Mouse (Mus musculus): ENCODE results near the gene Dhrs13. TPM values are rescaled to one million over a fixed set of nuclear protein-coding genes. Genes with fewer than 3 reads are reported as not detected.

Gene Dhrs13
- 4.4 and 5.2 TPM in 2 replicates for polyA plus RNA-seq (2015; fragmentation: Nextera tagmentation; extraction: Ambion mirVana)

DNA sequence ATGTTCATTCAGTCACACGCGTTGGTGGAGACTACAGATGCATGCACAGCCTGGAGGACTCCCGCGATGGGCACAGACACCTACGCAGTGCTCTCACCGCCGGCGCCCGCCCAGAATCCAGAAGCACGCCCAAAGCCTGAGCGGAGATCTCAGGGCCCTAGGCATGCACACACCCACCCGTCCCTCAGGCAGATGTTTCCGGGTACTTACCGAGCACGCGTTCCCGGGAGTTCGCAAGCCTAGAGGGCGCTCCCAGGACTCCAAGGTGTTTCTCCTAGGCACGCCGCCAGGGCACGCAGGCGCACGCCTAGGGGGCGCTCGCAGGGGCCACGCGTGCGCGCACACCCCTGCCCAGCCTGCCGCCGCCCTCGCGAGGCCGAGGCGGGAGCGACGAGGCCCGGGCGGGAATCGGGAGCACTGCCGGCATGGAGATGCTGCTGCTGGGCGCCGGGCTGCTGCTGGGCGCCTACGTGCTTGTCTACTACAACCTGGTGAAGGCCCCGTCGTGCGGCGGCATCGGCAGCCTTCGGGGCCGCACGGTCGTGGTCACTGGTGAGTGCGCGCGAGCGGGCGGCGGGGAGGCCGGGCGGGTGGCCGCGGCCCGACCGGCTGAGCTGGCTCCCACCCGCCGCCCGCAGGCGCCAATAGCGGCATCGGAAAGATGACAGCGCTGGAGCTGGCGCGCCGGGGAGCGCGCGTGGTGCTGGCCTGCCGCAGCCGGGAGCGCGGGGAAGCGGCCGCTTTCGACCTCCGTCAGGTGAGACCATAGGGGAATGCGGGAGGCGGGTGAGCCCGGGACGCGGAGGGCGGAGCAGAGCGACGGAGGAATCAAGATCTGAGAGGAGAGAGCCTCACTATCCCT is at the start of gene Dhrs13:
Dhrs13 (plus strand) TSS at position 334 of the 862 bp plus-strand sequence.
- H3K4me3 ChIP-seq (ENCODE audit: low read depth, low read length) = peak within 1 kb of the TSS; percentile 62
- peak within 1 kb of the TSS; percentile 97 for H3K4me2 ChIP-seq (replicated peaks; ENCODE audit: low read depth)
- no peaks in the 10 kb centered on the region for H3K27me3 ChIP-seq (replicated peaks; ENCODE audit: control insufficient read depth, insufficient read depth, low read length)
- peak within 1 kb of the TSS; percentile 70 for H3K27ac ChIP-seq (ENCODE audit: low read depth, low read length)
- ATAC-seq = peak; percentile 93
- TF ChIP-seq CTCF (IDR thresholded peaks at IDR 0.05; ENCODE audit: low read depth) = peak; percentile 96
- H3K9ac ChIP-seq (ENCODE audit: low read depth, low read length) = peak within 1 kb of the TSS; percentile 53
- H3K9me3 ChIP-seq (ENCODE audit: control insufficient read depth) = no peaks in the 10 kb centered on the region
- no peaks in the 10 kb centered on the region for H3K4me1 ChIP-seq (replicated peaks; ENCODE audit: control insufficient read depth, insufficient read depth, low read length)
- H3K36me3 ChIP-seq (ENCODE audit: control insufficient read depth, insufficient read depth) = peaks cover 26% of the 10 kb centered on the region; the same call in 1 of the 2 replicates
- under 1% methylated on average over 95 of the region's 96 CpGs for WGBS

DNA sequence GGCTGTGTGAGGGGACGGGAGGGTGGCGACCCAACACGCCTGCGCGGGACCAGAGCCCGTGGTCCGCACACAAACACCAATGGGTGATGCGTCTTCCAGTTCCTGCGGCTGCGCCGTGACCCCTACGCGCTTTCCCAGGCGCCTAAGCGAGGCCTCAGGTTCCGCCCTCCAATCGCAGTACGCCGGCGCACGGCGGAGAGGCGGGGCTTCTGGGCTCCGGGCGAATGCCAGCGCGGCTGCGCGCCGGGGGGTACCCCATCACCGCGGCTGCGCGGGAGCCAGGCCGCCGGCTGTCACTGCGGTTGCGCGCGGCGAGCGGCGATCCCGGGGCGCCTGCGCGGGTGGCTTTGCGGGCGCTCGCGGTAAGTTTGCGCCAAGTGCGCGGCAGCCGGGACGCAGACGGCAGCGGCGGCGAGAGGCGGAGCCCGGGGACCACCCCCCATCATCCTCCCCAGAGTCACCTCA is 49.6 kb upstream of the Dhrs13 start, which contains the start of gene Phf12:
Phf12 (plus strand) TSS at position 314 of the 465 bp plus-strand sequence.
- H3K9me3 ChIP-seq (ENCODE audit: control insufficient read depth) = no peaks in the 10 kb centered on the region
- WGBS = under 1% methylated on average over 53 of the region's 62 CpGs
- peak within 1 kb of the TSS; percentile 97 for H3K4me3 ChIP-seq (ENCODE audit: low read depth, low read length)
- TF ChIP-seq CTCF (IDR thresholded peaks at IDR 0.05; ENCODE audit: low read depth) = no peak
- peak; percentile 88 for ATAC-seq
- H3K27ac ChIP-seq (ENCODE audit: low read depth, low read length) = peak within 1 kb of the TSS; percentile 93
- H3K27me3 ChIP-seq (replicated peaks; ENCODE audit: control insufficient read depth, insufficient read depth, low read length) = no peaks in the 10 kb centered on the region; the same call in 1 of the 2 replicates
- peaks cover 5% of the 10 kb centered on the region for H3K4me1 ChIP-seq (replicated peaks; ENCODE audit: control insufficient read depth, insufficient read depth, low read length)
- H3K4me2 ChIP-seq (replicated peaks; ENCODE audit: low read depth) = peak within 1 kb of the TSS; percentile 92
- H3K36me3 ChIP-seq (ENCODE audit: control insufficient read depth, insufficient read depth) = no peaks in the 10 kb centered on the region
- H3K9ac ChIP-seq (ENCODE audit: low read depth, low read length) = peak within 1 kb of the TSS; percentile 92

GRCm38 (mm10) chr11:77983191-77983936 is 48.7 kb upstream of the Dhrs13 start:
- Histone ChIP-seq H3K9me3 (ENCODE audit: control insufficient read depth) (no peaks in the 10 kb centered on the region), H3K9ac (ENCODE audit: low read depth, low read length) (peak overlapping the region; percentile 92), H3K36me3 (ENCODE audit: control insufficient read depth, insufficient read depth) (no peaks in the 10 kb centered on the region), H3K4me2 (replicated peaks; ENCODE audit: low read depth) (peak overlapping the region; percentile 92), H3K4me1 (replicated peaks; ENCODE audit: control insufficient read depth, insufficient read depth, low read length) (peaks cover 5% of the 10 kb centered on the region), H3K4me3 (ENCODE audit: low read depth, low read length) (peak overlapping the region; percentile 97), H3K27ac (ENCODE audit: low read depth, low read length) (peak overlapping the region; percentile 93), H3K27me3 (replicated peaks; ENCODE audit: control insufficient read depth, insufficient read depth, low read length) (no peaks in the 10 kb centered on the region; the same call in 1 of the 2 replicates)
- under 1% methylated on average over 27 of the region's 32 CpGs for WGBS
- ATAC-seq = no peak
- TF ChIP-seq CTCF (IDR thresholded peaks at IDR 0.05; ENCODE audit: low read depth) = no peak

- H3K9me3 ChIP-seq (ENCODE audit: control insufficient read depth) = no peaks in the 10 kb centered on the region
- H3K4me1 ChIP-seq (replicated peaks; ENCODE audit: control insufficient read depth, insufficient read depth, low read length) = peaks cover 5% of the 10 kb centered on the region
- H3K9ac ChIP-seq (ENCODE audit: low read depth, low read length) = peak overlapping the region; percentile 92
- ATAC-seq = peak; percentile 7
- under 1% methylated on average over 59 of the region's 63 CpGs for WGBS
- H3K36me3 ChIP-seq (ENCODE audit: control insufficient read depth, insufficient read depth) = peaks cover 4% of the 10 kb centered on the region; the same call in 1 of the 2 replicates
- H3K4me3 ChIP-seq (ENCODE audit: low read depth, low read length) = peak overlapping the region; percentile 97
- no peak for TF ChIP-seq CTCF (IDR thresholded peaks at IDR 0.05; ENCODE audit: low read depth)
- peak overlapping the region; percentile 93 for H3K27ac ChIP-seq (ENCODE audit: low read depth, low read length)
- peak overlapping the region; percentile 92 for H3K4me2 ChIP-seq (replicated peaks; ENCODE audit: low read depth)
- H3K27me3 ChIP-seq (replicated peaks; ENCODE audit: control insufficient read depth, insufficient read depth, low read length) = no peaks in the 10 kb centered on the region; the same call in 1 of the 2 replicates
These were observed 47.9 kb upstream of the Dhrs13 start for GRCm38 (mm10) chr11:77983937-77984835.

GRCm38 (mm10) chr11:77984836-77985231 is 47.2 kb upstream of the Dhrs13 start:
- H3K9ac ChIP-seq (ENCODE audit: low read depth, low read length) = peak overlapping the region; percentile 92
- peak overlapping the region; percentile 93 for H3K27ac ChIP-seq (ENCODE audit: low read depth, low read length)
- under 1% methylated on average over 13 of the region's 13 CpGs for WGBS
- peaks cover 5% of the 10 kb centered on the region for H3K4me1 ChIP-seq (replicated peaks; ENCODE audit: control insufficient read depth, insufficient read depth, low read length)
- H3K9me3 ChIP-seq (ENCODE audit: control insufficient read depth) = no peaks in the 10 kb centered on the region
- peak overlapping the region; percentile 92 for H3K4me2 ChIP-seq (replicated peaks; ENCODE audit: low read depth)
- H3K27me3 ChIP-seq (replicated peaks; ENCODE audit: control insufficient read depth, insufficient read depth, low read length) = no peaks in the 10 kb centered on the region
- TF ChIP-seq CTCF (IDR thresholded peaks at IDR 0.05; ENCODE audit: low read depth) = no peak
- H3K36me3 ChIP-seq (ENCODE audit: control insufficient read depth, insufficient read depth) = peaks cover 4% of the 10 kb centered on the region; the same call in 1 of the 2 replicates
- no peak for ATAC-seq
- peak overlapping the region; percentile 97 for H3K4me3 ChIP-seq (ENCODE audit: low read depth, low read length)

Data from intestine, postnatal 0 days (tissue).